Mouse (Mus musculus) thymus, adult 2 months (tissue): ENCODE measurements at regions not wholly inside any gene's neighbourhood (a gene's known extent, or its start where the extent isn't known, plus 50 kb on each side); places are given as distances from the start of the nearest gene placed in this dataset.

ENCODE experiments used
- DNase-seq: peaks from one replicate; pipeline ENCODE4 v3.0.0; 2021
- H3K27ac ChIP-seq: fragments of 200-500 bp; 2 replicates; pipeline ENCODE4 v1.5.1; 2012; ENCODE audit warnings: low read length, control low read depth; ENCODE audit not compliant: control insufficient read depth, insufficient read depth
- H3K27me3 ChIP-seq: fragments of 200-500 bp; 2 replicates; pipeline ENCODE4 v1.6.1; 2012; ENCODE audit warnings: mild to moderate bottlenecking, low read length, moderate library complexity, mixed read lengths; ENCODE audit not compliant: control insufficient read depth, insufficient read depth
- H3K36me3 ChIP-seq: fragments of 200-500 bp; 2 replicates; pipeline ENCODE4 v1.6.1; 2012; ENCODE audit warnings: mild to moderate bottlenecking, low read length, moderate library complexity; ENCODE audit not compliant: control insufficient read depth, insufficient read depth
- H3K4me1 ChIP-seq: fragments of 200-500 bp; replicated peaks from 2 replicates; pipeline ENCODE4 v1.6.1; 2012; ENCODE audit warnings: low read length; ENCODE audit not compliant: control insufficient read depth, insufficient read depth
- H3K4me3 ChIP-seq: fragments of 200-500 bp; 2 replicates; pipeline ENCODE4 v1.5.1; 2012; ENCODE audit warnings: mild to moderate bottlenecking, low read length, control low read depth, moderate library complexity; ENCODE audit not compliant: control insufficient read depth, insufficient read depth
- CTCF ChIP-seq: fragments of 200-500 bp; IDR thresholded peaks from 2 replicates; pipeline ENCODE4 v1.5.1; 2012; ENCODE audit warnings: mild to moderate bottlenecking, control low read depth, low read length, moderate library complexity, borderline replicate concordance; ENCODE audit not compliant: control insufficient read depth, poor library complexity, insufficient read depth; ENCODE audit errors: extremely low read depth
- POLR2A ChIP-seq: fragments of 200-500 bp; IDR thresholded peaks from 2 replicates; pipeline ENCODE4 v1.6.1; 2012; ENCODE audit warnings: mild to moderate bottlenecking, low read length, control low read depth, moderate library complexity; ENCODE audit not compliant: control insufficient read depth, poor library complexity, insufficient read depth; ENCODE audit errors: extremely low read depth
- WGBS: fragments of 180-500 bp; shearing (Covaris S2); methylation state at CpG from one replicate; pipeline ENCODE4 v1.1.7; 2018; 5-methylcytosine and 5-hydroxymethylcytosine counted together

GRCm38 (mm10) chr8:8498753-8499152 lies 162.3 kb downstream of the Efnb2 start:
- no peak overlapping the region for H3K27ac ChIP-seq
- no peak overlapping the region for H3K4me3 ChIP-seq
- TF ChIP-seq POLR2A (no peak), CTCF (no peak)
- no peaks in the 10 kb centered on the region for H3K4me1 ChIP-seq
- no peaks in the 10 kb centered on the region for H3K36me3 ChIP-seq
- 78% methylated on average over 5 of the region's 5 CpGs for WGBS
- DNase-seq = no peak
- H3K27me3 ChIP-seq = no peaks in the 10 kb centered on the region

- Histone ChIP-seq H3K4me3 (no peak overlapping the region), H3K36me3 (no peaks in the 10 kb centered on the region), H3K4me1 (no peaks in the 10 kb centered on the region), H3K27me3 (no peaks in the 10 kb centered on the region), H3K27ac (no peak overlapping the region)
- TF ChIP-seq CTCF (no peak), POLR2A (no peak)
- WGBS = 90% methylated on average over 7 of the region's 7 CpGs
- DNase-seq = no peak
These were observed 165.6 kb downstream of the Efnb2 start for GRCm38 (mm10) chr8:8495472-8495871.

GRCm38 (mm10) chr8:8494281-8494680 lies 166.8 kb downstream of the Efnb2 start:
- DNase-seq = no peak
- Histone ChIP-seq H3K27me3 (no peaks in the 10 kb centered on the region), H3K4me3 (no peak overlapping the region), H3K4me1 (no peaks in the 10 kb centered on the region), H3K36me3 (no peaks in the 10 kb centered on the region), H3K27ac (no peak overlapping the region)
- WGBS = 94% methylated on average over 10 of the region's 10 CpGs
- TF ChIP-seq CTCF (no peak), POLR2A (no peak)

GRCm38 (mm10) chr8:8491908-8492307 lies 169.1 kb downstream of the Efnb2 start:
- no peaks in the 10 kb centered on the region for H3K27me3 ChIP-seq
- no peak overlapping the region for H3K4me3 ChIP-seq
- H3K27ac ChIP-seq = no peak overlapping the region
- WGBS = 32% methylated on average over 2 of the region's 2 CpGs
- no peaks in the 10 kb centered on the region; the same call in 1 of the 2 replicates for H3K4me1 ChIP-seq
- no peaks in the 10 kb centered on the region for H3K36me3 ChIP-seq
- no peak for DNase-seq
- TF ChIP-seq POLR2A (no peak), CTCF (no peak)

GRCm38 (mm10) chr8:8489784-8490183 lies 171.3 kb downstream of the Efnb2 start:
- no peak overlapping the region for H3K4me3 ChIP-seq
- no peaks in the 10 kb centered on the region for H3K36me3 ChIP-seq
- no peaks in the 10 kb centered on the region; the same call in 1 of the 2 replicates for H3K4me1 ChIP-seq
- no peak overlapping the region for H3K27ac ChIP-seq
- no peak for TF ChIP-seq POLR2A
- TF ChIP-seq CTCF = no peak
- 77% methylated on average over 9 of the region's 9 CpGs for WGBS
- DNase-seq = no peak
- no peaks in the 10 kb centered on the region for H3K27me3 ChIP-seq

- DNase-seq = no peak
- 40% methylated on average over 26 of the region's 26 CpGs for WGBS
These were observed 172.1 kb downstream of the Efnb2 start for GRCm38 (mm10) chr8:8488695-8489571.

GRCm38 (mm10) chr8:8488191-8488694 lies 172.8 kb downstream of the Efnb2 start:
- H3K27ac ChIP-seq = no peak overlapping the region
- TF ChIP-seq POLR2A (no peak), CTCF (no peak)
- no peaks in the 10 kb centered on the region for H3K36me3 ChIP-seq
- H3K4me1 ChIP-seq = no peaks in the 10 kb centered on the region; the same call in 1 of the 2 replicates
- 87% methylated on average over 9 of the region's 9 CpGs for WGBS
- H3K4me3 ChIP-seq = no peak overlapping the region
- no peak for DNase-seq
- H3K27me3 ChIP-seq = no peaks in the 10 kb centered on the region

More at GRCm38 (mm10) chr8:8488695-8489571, 172.1 kb downstream of the Efnb2 start:
- TF ChIP-seq POLR2A (no peak), CTCF (no peak)
- H3K36me3 ChIP-seq = no peaks in the 10 kb centered on the region
- H3K27me3 ChIP-seq = no peaks in the 10 kb centered on the region
- no peak overlapping the region for H3K4me3 ChIP-seq
- no peak overlapping the region for H3K27ac ChIP-seq
- no peaks in the 10 kb centered on the region; the same call in 1 of the 2 replicates for H3K4me1 ChIP-seq
